Mouse (Mus musculus): ENCODE measurements around the gene Psg26.
A peak's percentile ranks its signal among the peaks of the same experiment; 100 is the strongest.
"Not testable (repeated sequence)": the region's sequence is repeated elsewhere in the genome, so short reads cannot be mapped to it uniquely, and the experiment has no call there.

Gene Psg26

DNA sequence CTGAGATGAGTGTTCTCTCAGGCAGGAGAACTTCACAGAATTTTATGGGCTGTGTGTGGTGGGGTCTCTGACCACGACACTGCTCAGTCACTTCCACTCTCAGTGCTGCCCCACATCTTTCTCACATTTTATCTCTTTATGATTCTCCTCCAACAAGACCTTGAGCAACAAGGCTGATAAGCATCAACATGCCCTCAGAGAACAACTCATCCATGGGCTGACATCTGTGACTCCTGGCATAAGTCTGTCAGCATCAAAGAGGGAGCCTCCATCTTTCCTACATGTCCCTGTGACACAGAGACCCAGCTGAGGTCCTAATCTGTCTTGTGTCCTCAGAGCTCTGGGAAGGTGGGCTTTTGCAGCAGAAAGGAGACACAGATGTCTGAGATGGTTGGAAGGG, at the start of gene Psg26:
Gene Psg26 (minus strand): TSS at position 101 of the 400 bp plus-strand sequence.
- DNase-seq = no peak

DNA sequence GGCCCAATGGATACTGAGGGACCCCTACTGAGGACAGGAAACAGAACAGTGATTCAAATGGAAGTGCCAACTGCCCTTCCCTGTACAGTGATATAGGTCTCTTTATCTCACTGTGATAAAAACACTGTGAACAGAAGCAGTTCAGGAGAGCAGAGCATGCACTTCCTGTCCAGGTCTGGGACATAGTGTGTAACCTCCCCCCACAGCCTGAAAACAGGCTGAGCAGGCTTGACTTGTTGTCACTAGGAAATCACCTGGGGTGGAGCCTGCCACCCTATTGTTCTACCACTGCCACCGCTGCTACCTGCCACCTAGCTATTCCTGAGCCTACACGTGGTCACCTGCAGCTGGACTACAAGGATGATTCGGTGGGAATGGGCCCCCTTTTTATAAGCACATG, 49.4 kb upstream of the Psg26 start:
- no peak for DNase-seq

DNA sequence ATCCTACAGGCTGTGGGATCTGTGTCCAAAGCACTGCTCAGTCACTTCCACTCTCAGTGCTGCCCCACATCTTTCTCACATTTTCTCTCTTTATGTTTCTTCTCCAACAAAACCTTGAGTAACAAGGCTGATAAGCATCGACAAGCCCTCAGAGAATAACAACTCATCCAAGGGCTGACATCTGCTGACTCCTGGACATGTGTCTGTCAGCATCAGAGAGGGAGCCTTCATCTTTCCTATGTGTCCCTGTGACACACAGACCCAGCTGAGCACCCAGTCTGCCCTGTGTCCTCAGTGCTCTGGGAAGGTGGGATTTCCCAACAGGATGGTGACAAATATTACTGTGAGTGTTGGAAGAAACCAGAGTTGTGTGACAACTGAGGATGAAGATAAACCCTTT, 48.2 kb upstream of the Psg26 start, which contains the start of gene Psg25:
Gene Psg25 (minus strand): TSS at position 101 of the 400 bp plus-strand sequence.
- no peak for DNase-seq

DNA sequence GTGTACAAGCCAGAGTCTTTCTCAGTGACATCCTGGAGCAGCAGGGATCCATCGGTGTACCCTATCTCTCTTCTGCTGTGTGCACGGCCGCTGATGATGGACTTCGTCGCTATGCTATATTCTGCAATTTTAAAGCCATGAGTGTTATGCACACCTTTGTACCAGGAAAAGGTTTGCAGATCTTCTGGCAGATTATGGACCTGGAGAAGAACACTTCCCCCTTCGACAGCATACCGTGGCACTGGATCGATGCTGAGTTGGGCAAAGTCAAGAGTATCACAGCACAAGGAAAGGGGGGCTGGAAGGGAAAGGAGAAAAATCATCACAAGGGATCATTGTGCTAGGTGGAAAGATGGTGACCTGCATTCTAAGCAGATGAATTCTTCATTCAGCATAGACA, 40.7 kb upstream of the Psg26 start:
- no peak for DNase-seq

DNA sequence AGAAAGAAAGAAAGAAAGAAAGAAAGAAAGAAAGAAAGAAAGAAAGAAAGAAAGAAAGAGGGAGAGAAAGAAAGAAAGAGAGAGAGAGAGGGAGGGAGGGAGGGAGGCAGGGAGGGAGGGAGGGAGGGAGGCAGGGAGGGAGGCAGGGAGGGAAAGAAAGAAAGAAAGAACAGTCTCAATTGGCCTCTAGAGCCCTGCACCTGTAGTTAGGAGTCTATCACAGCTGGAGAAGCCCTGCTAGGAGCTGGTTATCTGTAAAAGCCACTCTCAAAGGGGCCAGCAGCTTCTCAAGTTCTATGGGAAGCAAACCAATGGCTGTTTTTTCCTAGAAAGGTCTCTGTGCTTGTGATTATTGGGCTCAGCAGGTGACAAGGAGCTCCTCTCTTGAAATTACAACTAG, 28.9 kb upstream of the Psg26 start:
- not testable (repeated sequence) for DNase-seq

DNA sequence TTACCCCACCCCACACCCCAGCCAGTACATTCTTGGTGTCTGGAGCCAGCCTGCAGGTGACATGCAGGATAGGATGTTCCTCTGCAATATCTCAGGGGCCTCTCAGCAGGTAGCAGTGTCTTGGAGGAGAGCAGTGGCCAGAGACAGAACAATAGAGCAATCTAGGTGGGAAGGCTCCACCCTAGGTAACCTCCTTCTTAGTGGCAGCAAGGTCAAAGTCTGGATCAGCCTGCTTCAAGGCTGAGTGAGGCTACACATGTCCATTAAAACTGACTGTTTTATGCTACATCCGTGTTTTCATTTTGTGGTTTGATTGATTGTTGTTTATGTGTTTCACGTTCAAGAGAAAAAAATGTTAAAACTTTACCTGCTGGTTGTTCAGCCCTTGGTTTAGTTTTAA, 28.4 kb upstream of the Psg26 start:
- not testable (repeated sequence) for DNase-seq

DNA sequence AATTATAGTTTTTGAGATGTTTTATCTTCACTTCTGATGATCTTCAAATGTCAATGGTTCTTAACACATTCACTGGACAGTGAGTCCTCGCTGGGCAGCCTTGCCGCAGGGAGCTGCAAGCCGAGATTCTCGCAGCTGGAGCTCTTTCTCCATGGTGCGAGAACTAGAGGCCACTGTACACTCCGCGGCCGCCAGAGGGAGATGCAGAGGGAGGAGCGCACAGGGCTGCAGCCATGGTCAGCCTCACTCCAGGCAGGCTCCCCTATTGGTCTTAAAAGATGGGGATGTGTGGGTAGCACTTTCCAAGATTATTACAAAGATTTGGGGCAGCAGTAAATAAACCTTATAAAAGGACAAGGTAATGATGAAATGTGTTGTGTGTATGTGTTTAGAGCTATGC, 27.5 kb upstream of the Psg26 start:
- DNase-seq = peak in 1 of 2 experiments; percentile 2

DNA sequence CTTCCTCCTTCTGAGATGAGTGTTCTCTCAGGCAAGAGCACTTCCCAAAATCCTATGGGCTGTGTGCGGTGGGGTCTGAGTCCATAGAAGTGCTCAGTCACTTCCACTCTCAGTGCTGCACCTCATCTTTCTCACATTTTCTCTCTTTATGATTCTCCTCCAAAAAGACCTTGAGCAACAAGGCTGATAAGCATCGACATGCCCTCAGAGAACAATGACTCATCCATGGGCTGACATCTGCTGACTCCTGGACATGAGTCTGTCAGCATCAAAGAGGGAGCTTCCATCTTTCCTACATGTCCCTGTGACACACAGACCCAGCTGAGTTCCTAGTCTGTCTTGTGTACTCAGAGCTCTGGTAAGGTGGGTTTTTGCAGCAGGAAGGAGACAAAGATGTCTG, 52.0 kb downstream of the Psg26 start, which contains the start of gene Psg28:
Gene Psg28 (minus strand): TSS at position 101 of the 400 bp plus-strand sequence.
- DNase-seq = not testable (repeated sequence)
